Mouse (Mus musculus): ENCODE measurements at regions not wholly inside any gene's neighbourhood (a gene's known extent, or its start where the extent isn't known, plus 50 kb on each side); places are given as distances from the start of the nearest gene placed in this dataset.

- no peak for DNase-seq (ENCODE audit: low spot score in 2 of 2)
- intact Hi-C loops (cut with DNase I), result no loop called here
Observed at GRCm38 (mm10) chr6:11647651-11648050, 259.6 kb downstream of the Ndufa4 start.

- no peak for DNase-seq (ENCODE audit: low spot score in 2 of 2)
- intact Hi-C loops (cut with DNase I), result no loop called here
Observed at GRCm38 (mm10) chr6:11613331-11613730, 294.0 kb downstream of the Ndufa4 start.

GRCm38 (mm10) chr6:11608214-11608613 is 299.1 kb downstream of the Ndufa4 start:
- intact Hi-C loops (cut with DNase I), result no loop called here
- DNase-seq (ENCODE audit: low spot score in 2 of 2), result no peak

GRCm38 (mm10) chr6:11607696-11608095 is 299.6 kb downstream of the Ndufa4 start:
- intact Hi-C loops (cut with DNase I), result no loop called here
- DNase-seq (ENCODE audit: low spot score in 2 of 2), result no peak

- intact Hi-C loops (cut with DNase I), result no loop called here
- no peak for DNase-seq (ENCODE audit: low spot score in 2 of 2)
Observed at GRCm38 (mm10) chr6:11606055-11606454, 301.2 kb downstream of the Ndufa4 start.

GRCm38 (mm10) chr6:11605526-11605925 is 301.8 kb downstream of the Ndufa4 start:
- no peak for DNase-seq (ENCODE audit: low spot score in 2 of 2)
- intact Hi-C loops (cut with DNase I), result no loop called here

GRCm38 (mm10) chr6:11594936-11595335 is 312.4 kb downstream of the Ndufa4 start:
- intact Hi-C loops (cut with DNase I), result no loop called here
- DNase-seq (ENCODE audit: low spot score in 2 of 2), result peak in 1 of 2 experiments; percentile 14

- peak; percentile 5 to 35 for DNase-seq (ENCODE audit: low spot score in 2 of 2)
Observed at GRCm38 (mm10) chr6:11593583-11594271, 313.6 kb downstream of the Ndufa4 start.

GRCm38 (mm10) chr6:11576091-11576490 is 331.2 kb downstream of the Ndufa4 start:
- no peak for DNase-seq (ENCODE audit: low spot score in 2 of 2)
- intact Hi-C loops (cut with DNase I), result no loop called here

More at GRCm38 (mm10) chr6:11593583-11594271, 313.6 kb downstream of the Ndufa4 start:
- intact Hi-C loops (cut with DNase I), result no loop called here

GRCm38 (mm10) chr6:11565246-11565645 is 342.1 kb downstream of the Ndufa4 start:
- intact Hi-C loops (cut with DNase I), result no loop called here
- DNase-seq (ENCODE audit: low spot score in 2 of 2), result no peak

GRCm38 (mm10) chr6:11550473-11550872 is 356.8 kb downstream of the Ndufa4 start:
- no peak for DNase-seq (ENCODE audit: low spot score in 2 of 2)
- intact Hi-C loops (cut with DNase I), result no loop called here

- DNase-seq (ENCODE audit: low spot score in 2 of 2), result no peak
- intact Hi-C loops (cut with DNase I), result no loop called here
Observed at GRCm38 (mm10) chr6:11547318-11547717, 360.0 kb downstream of the Ndufa4 start.

GRCm38 (mm10) chr6:11534930-11535880 is 372.1 kb downstream of the Ndufa4 start:
- intact Hi-C loops (cut with DNase I), result no loop called here
- no peak for DNase-seq (ENCODE audit: low spot score in 2 of 2)

GRCm38 (mm10) chr6:11503136-11503535 is 404.2 kb downstream of the Ndufa4 start:
- DNase-seq (ENCODE audit: low spot score in 2 of 2), result no peak
- intact Hi-C loops (cut with DNase I), result no loop called here

- no peak for DNase-seq (ENCODE audit: low spot score in 2 of 2)
Observed at GRCm38 (mm10) chr6:11494427-11494826, 412.9 kb downstream of the Ndufa4 start.

GRCm38 (mm10) chr6:11476950-11477349 is 430.3 kb downstream of the Ndufa4 start:
- DNase-seq (ENCODE audit: low spot score in 2 of 2), result no peak
- intact Hi-C loops (cut with DNase I), result no loop called here

More at GRCm38 (mm10) chr6:11494427-11494826, 412.9 kb downstream of the Ndufa4 start:
- intact Hi-C loops (cut with DNase I), result no loop called here

Measured in left cerebral cortex, postnatal 14 days (tissue).